Mouse (Mus musculus): ENCODE results near the gene Sox5.

Gene Sox5

DNA sequence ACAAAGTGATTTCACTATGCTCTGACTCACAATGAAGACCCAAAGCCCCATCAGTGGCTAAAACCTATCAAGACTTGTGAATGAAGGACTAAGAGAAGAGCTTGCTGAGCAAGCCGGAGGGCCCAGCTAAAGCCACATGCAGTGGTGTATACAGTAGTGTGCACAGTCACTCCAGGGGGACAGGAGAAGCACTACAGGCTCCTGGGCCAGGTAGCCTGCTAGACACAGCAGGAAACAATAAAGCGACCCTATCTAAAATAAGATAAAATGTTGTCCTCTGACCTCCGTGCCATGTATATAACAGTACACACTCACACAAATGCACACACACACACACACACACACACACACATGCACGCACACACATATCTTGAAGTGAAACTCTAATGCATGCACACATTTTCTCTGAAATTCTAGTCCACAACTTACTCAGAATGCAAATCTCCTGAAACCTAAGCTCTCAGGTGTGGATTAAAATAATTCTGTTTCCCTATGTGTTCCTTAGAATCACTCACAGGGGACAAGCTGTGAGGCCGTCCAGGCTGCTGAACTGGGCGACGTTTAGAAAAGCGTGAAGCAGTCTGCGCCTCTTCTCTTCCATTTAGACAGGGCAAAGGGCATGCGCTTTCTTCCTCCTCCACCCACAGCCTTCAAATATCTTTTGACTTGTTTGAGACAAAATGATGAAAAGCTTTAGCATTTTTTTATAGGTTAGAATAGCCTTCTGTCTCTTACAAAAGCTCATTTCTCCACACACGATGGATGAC, 197.5 kb downstream of the Sox5 start:
- no peak for DNase-seq (ENCODE audit: extremely low read depth, low read depth)

DNA sequence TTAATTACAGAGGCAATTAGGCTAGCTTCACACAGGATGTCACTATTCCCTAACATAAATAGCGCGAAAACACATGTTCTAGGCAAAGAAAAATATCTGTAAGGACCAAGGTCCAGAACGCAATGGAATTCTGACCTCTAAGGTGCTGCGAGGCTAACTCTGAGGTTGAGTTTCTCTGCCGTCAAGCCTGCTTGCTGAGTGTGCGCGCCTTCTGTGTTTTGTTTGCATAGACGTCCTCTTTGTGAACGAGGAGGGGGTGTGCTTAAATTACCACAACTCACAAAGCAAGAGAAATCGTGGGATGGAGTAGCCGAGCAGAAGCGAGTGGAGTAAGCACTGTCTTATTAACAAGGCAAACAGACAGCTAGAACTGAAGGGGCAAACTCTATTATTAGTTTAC, 202.5 kb downstream of the Sox5 start:
- DNase-seq (ENCODE audit: extremely low read depth, low read depth): no peak

DNA sequence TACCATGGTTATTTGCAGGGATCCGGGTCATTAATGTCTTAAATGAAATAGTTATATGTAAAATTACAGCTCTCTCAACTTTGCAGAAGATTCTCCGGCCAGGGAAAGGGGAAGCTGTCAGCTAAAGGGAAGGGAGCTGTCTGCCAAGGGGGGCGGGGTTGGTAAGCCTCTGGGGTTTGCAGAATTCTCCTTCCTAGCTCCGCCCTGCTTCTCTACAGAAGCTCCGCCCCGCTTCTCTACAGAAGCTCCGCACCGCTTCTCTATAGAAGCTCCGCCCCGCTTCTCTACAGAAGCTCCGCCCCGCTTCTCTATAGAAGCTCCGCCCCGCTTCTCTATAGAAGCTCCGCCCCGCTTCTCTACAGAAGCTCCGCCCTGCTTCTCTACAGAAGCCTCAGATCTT, 210.9 kb downstream of the Sox5 start:
- no peak for DNase-seq (ENCODE audit: extremely low read depth, low read depth)

DNA sequence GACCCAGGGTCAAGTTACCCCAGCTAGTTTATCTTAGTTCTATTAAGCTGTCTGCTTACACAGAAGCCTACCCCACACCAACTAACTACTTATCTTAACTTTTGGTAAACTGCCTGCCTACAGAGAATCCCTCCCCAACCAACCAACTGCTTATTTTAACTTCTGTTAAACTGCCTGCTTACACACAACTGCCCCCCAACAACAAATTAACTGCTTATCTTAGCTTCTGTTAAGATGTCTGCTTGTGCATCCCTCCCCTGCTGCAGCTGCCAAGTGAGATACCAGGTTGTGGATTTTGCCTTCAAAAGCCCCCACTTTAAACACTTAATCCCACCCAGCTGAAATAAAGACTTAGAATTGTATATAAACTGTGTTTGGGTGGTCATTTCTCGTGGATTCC, 215.9 kb downstream of the Sox5 start:
- DNase-seq (ENCODE audit: extremely low read depth, low read depth): no peak

DNA sequence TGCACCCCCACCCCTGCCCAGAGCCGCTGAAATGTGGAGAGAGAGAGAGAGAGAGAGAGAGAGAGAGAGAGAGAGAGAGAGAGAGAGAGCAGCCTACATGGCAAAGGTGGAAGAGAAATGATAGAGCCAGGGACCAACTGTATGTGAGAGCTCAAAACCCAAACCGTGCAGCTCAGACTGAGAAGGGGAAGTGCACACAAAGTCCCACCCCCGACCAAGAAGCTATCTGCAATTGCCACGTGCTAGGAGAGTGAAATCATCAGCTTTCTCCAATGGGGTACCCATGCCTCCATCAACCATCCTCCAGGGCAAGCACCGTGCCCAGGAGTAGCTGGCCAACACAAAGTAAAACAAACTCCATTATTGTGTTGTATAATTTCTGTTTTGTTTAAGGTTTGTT, 220.1 kb downstream of the Sox5 start:
- DNase-seq (ENCODE audit: extremely low read depth, low read depth): no peak

DNA sequence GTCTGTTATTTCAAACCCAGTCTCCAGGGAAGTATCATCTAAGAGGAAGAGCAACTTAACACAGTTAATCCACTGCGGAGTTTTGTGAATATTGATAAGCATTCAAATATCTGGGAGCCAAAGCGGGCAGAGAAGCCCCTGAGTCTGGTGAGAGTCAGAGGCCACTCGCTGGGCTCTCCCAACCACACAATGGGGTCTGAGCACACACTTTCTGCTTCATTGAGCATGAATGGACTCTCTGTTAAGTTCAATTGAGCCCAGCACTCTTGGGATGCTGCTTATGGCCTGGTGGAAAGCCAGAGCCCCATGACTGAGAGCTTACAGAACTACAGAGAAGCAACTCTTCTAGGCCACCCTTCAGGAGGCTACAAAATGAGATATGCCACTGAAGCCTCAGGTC, 221.6 kb downstream of the Sox5 start:
- DNase-seq (ENCODE audit: extremely low read depth, low read depth): no peak

DNA sequence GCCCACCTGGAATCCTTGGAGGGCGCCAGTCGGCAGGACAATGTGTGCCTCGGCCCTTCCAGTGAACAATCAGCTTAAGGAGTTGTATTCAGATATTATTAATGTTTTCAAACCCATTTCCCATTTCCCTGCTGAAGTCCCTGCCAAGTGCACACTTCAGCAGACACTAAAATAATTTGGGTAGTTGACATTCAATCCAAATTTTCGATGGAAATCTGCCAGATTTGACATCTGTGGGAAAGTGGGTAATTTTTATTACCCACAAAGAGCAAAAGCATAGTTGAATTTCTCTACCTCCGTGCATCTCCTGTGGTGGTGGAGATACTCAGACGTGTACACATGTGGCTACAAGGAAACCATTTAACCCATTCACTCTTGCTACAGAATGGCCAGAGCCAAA, 228.3 kb downstream of the Sox5 start:
- DNase-seq (ENCODE audit: extremely low read depth, low read depth): no peak

DNA sequence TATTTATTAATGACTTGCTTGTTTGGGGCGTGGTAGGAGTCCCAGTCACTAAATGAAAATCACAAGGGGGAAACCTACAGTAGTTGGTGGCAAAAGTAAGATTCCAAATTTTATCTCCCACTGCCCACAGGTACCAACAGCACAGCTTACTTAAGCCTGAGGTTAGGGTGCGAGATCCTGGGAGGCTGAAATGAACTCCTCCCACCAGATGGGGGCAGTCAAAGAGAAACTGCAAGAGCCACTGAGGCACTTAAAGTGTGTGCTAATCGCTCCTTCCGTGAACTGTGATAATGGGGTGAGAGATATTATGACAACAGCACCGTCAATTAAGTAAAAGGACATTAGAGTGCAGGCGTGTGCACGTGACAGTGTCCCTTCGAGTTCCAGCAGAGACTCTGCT, 232.8 kb downstream of the Sox5 start:
- DNase-seq (ENCODE audit: extremely low read depth, low read depth): no peak

DNA sequence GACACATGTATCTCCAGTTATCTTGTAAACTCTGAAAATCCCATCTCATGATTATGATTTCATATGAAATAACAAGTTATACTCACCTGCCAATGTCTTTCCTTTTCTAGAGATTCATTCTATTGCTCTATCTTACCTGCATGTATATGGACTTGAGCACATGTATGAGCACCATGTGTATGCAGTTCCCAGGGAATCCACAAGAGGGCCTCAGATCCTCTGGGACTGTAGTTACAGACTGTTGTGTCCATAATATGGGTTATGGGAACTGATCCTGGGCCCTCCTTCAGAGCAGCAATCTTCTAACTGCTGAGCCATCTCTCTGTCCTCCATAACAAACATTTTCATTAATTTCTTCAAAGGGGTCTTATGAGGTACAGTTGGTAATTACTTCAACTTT, 234.6 kb downstream of the Sox5 start:
- DNase-seq (ENCODE audit: extremely low read depth, low read depth): no peak

DNA sequence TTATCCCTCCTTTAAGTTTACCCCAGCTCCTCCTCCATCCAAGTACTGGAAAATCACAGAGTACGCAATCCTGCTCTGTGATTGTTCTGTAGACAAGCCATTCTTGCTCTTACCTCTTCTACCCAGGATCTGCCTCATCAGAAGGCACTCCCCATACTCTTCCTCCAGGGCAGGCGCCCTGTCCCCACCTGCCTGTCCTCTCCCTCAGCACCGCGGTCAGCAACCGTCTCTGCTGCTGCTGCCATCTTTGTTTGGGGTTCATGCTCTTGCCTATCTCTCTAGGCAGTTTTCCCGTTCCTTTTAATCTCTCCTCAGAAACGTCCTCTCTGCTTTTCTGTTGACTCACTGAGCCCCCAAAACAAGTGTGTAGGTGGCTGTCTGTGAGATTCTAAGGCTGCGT, 236.2 kb downstream of the Sox5 start:
- no peak for DNase-seq (ENCODE audit: extremely low read depth, low read depth)

DNA sequence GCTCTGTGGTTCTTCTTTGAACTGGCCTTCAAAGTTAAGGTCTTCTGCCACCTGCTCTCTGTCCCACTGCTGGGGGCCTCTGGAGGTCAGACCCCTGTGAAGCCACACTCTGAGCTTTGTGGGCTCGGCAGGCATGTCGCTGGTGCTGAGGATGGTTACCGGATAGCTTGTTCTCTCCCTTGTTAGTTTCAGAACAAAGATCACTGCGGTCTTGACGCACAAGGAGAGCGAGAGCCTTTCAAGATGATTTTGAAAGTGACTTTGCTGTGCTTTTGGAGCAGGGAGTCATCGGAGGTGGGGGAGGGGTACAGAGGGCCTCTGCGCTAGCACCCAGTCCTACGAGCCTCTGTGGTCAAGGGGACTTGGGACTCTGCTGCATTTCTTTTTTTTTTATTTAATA, 240.5 kb downstream of the Sox5 start:
- no peak for DNase-seq (ENCODE audit: extremely low read depth, low read depth)

DNA sequence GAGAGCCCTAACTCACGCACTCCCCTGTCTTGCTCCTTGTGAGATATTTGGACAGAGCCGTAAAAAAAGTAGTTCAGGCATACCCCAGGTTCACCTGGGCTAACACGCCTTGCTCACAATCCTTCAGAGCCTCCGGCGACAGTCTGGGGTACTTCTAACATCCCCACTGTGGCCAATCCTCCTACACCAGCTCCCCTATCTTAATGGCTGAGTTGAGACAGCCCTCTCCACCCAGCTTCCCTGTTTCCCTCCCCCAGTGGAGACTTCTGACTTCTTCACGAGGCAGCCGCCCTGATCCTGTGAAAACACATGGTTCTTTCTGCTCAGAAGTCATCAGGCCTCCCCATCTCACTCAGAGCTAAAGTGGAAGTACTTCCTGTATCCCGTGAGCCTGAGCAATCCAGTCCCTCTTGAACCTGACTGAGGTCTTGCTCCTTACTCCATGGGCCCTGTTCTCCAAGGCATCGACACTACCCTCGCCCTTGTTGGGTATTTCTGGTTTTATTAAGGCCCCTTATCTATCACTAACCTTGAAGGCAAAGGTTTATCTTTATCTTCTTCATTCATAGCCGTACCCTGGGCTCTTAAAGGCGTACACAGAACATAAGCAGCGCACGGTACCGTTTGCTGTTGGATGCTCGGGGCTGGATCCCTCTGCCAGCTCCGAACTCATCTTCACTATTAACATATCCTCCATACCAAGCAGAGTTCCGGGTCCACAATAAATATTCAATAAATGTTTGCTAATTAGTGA, 242.2 kb downstream of the Sox5 start:
- DNase-seq (ENCODE audit: extremely low read depth, low read depth): no peak

DNA sequence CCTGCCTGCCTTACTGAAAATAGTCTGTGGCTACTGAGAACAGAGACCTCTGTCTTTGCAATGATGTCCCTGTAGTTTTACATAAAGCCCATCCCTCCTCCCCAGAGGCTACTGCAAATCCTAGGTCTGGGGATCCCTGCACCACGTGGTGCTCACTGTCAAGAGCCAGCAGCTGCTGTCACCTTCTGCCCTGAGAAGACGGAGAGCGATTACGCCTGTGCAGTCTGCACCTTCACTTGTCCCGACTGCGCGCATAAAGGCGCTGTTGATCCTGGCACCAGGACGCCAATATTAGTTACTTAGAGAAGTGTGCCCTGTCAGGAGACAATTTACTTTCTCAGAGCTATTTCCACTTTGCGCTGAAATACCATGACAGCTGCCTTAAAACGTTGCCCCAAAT, 258.3 kb downstream of the Sox5 start:
- DNase-seq (ENCODE audit: extremely low read depth, low read depth): no peak

DNA sequence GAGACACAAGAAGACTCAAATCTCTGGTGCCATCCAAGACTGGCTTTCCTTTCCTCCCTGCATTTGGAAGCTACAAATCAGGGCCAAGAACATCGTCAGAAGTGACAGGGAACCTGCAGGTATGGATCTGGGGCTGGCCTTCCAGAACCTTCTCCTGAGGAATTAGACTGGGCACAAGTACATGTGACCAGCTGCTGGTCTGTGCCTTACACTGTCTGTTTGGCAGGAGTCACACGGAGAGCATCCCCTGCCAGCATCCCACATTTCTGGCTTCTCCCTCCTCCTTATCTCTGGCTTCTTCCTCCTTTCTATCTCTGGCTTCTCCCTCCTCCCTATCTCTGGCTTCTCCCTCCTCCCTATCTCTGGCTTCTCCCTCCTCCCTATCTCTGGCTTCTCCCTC, 263.0 kb downstream of the Sox5 start:
- DNase-seq (ENCODE audit: extremely low read depth, low read depth): no peak

DNA sequence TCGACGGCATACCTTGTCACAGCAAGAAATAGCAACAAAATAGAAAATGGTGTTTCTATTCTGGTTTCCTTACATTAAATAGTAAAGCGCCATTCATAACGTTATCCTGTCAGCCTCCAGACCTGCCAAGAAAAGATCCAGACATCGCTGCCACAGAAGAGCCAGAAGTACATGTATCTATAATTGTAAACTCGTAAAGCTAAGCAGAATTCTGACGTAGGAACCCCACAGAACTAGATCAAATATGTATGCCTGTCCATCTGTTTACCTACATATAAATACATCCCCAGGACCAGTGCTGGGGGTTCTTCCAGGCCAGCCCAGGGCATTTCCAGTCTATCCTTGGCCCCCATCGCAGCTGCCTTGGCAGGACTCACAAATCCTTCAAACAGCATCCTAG, 265.9 kb downstream of the Sox5 start:
- no peak for DNase-seq (ENCODE audit: extremely low read depth, low read depth)

DNA sequence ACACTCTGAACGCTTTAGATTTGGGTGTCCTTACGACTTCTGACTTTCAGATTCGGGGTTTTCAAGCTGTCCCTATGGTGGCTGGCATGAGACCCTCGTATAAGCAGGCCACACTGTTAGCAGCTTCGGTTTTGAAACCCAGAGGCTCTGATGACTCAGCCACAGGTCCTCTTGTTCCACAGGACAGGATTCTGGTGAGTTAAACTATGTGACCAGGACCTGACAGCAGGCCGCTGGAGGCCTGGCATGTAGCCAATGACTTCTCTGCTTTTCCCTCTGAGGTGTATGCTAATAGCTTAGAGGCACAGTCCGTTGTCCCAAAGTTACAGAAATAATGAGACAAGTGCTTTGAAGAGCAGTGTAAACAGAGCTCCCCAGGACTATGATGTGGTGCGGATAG, 268.0 kb downstream of the Sox5 start:
- DNase-seq (ENCODE audit: extremely low read depth, low read depth): no peak

DNA sequence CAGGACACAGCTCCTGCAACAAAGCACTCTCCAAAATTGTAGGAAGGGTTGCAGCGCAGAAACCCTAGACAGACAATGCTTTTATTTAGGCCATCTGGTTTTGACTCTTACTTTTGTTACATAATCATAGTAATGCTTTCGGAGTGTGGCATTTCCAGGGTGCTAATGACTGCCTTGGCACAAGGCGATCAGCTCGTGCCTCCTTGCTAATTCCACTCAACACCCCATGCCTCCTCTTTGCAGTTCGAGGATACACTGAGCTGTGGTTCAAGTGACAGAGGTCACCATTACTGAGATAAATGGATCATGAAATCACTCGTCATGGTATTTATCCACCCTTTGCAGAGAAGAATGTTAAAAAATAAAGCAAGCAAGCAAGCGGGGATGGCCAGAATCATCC, 269.9 kb downstream of the Sox5 start:
- no peak for DNase-seq (ENCODE audit: extremely low read depth, low read depth)

DNA sequence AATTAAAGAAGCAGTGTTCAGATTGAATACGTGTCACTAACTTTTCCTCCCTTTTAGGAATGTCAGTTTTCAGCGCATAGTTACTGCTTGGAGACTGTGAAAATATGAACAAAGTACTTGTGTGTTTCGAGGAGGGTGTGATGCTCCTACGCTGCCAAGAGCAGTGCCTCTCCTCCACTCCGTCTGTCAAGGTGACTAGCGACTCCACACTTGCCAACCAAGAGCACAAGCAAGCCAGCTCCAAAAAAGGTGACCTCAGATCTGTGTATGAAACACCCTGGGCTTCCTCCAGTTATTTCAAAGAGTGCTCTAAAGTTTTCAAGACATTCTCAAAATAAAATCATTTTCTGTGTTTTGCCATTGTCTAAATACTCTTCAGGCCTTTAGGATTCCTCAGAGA, 271.6 kb downstream of the Sox5 start:
- no peak for DNase-seq (ENCODE audit: extremely low read depth, low read depth)

DNA sequence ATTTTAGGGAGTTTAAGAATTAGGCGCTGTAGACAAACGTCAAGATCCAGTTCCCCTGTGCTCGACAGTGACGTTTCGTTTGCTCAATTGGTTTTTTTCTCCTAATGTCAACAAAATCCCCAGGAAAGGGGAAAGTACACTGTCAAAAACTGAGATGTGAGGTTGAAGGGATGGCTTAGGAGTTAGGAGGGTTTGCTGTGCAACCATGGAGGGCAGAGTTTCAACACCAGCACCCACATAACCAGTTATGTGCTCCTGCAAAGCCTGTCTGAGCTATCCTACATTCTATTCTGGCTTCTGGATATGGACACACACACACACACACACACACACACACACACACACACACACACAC, 277.6 kb downstream of the Sox5 start:
- DNase-seq (ENCODE audit: extremely low read depth, low read depth): no peak

DNA sequence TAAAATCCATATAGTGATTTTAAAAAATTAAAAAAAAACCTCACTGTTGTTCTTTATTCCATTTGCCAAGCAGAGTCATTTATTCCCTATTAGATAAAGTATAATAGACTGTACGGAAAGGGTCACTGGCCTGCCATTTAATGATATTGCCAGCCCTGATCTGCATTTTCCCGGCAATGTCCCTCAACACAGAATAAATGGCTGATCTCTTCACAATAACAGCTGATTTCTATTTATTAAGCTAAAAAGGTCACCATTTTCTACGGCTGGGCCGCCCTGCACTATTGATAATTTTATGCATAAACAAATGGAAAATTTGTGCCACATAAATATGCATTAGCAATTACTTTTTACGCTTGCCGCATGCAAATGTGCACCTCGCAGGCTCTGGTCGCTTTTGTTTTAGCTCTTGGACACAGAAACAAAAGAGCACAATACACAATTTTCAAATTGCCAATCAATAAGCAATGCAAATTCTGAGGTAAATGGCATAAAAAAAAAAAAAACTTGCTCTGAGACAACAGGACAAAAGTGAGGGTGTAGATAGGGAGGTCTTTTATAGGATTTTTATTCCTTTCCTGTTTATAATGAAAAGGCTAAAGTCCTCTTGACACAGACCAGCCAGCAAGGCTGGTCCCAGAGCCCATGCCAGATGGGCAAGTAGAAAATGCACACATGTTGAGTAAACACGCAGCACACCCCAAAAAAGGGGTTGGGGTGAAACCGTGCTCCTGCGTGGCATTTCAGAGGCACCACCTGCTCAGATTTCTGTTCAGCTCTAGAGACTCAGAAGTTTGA, 278.2 kb downstream of the Sox5 start:
- no peak for DNase-seq (ENCODE audit: extremely low read depth, low read depth)

DNA sequence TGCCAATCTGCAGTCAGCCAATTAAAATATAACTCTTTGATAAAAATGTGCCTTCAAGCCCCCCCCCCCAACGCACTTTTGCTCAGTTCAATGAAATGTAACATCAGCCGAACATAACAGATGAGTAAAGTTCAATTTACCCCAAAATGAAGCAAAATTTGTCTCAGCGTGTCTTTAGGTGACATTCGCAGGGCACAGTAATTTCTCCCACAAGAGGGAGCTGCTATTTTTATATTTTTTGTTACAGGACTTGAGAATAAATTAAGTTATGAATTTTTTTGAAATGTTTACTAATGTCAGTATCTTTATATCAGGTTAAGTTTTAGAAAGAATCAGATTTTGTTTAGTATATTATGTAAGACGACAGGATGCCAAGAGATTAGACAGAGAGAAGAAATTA, 280.3 kb downstream of the Sox5 start:
- no peak for DNase-seq (ENCODE audit: extremely low read depth, low read depth)

DNA sequence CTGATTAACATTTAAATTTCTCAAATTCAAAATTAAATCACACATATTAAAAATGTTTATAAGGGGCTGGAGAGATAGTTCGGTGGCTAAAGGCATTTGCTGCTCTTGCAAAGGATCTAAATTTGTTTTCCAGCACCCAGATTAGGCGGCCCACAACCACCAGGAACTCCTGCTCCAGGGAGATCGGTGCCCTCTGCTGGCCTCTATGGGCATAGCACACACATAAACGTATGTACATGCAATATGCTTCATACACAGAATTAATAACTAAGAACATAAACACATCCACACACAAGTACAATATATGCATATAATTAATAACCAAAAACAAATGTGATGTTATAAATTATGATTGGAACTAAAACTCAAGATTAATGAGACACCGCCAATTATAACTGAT, 283.6 kb downstream of the Sox5 start:
- no peak for DNase-seq (ENCODE audit: extremely low read depth, low read depth)

Measured in MEL-GATA-1-ER (cell line).